Mouse (Mus musculus) embryonic fibroblast, embryonic 13.5 days (primary cell): ENCODE data around the gene Cdk17. TPM values are rescaled to one million over a fixed set of nuclear protein-coding genes. Genes with fewer than 3 reads are reported as not detected.

ENCODE experiments used
- H3K27ac ChIP-seq: 2 replicates; pipeline ENCODE4 v1.5.1; 2012; ENCODE audit warnings: low read length, control low read depth, inconsistent platforms; ENCODE audit not compliant: insufficient read depth
- H3K4me1 ChIP-seq: 2 replicates; pipeline ENCODE4 v1.6.1; 2011; ENCODE audit warnings: low read length; ENCODE audit not compliant: control insufficient read depth, insufficient read depth
- H3K4me3 ChIP-seq: 2 replicates; pipeline ENCODE4 v1.5.1; 2011; ENCODE audit warnings: mild to moderate bottlenecking, control low read depth, low read length; ENCODE audit not compliant: insufficient read depth
- CTCF ChIP-seq: IDR thresholded peaks from 2 replicates; pipeline ENCODE4 v1.5.1; 2011; ENCODE audit warnings: mild to moderate bottlenecking, control low read depth, low read length, moderate library complexity, borderline replicate concordance; ENCODE audit not compliant: insufficient read depth
- POLR2A ChIP-seq: IDR thresholded peaks from 2 replicates; pipeline ENCODE4 v1.6.1; 2011; ENCODE audit warnings: low read depth, mild to moderate bottlenecking, control low read depth, low read length, moderate library complexity
- polyA plus RNA-seq: library from polyadenylated mRNA; stranded (reverse); fragments of >200 nt; gene quantifications from 2 replicates; pipeline ENCODE4 v1.2.4, GENCODE M21; 2011; ENCODE audit warnings: low read depth; ENCODE audit not compliant: missing spikeins, insufficient read length

The Cdk17 gene
- polyA plus RNA-seq, 1 experiment: 35.1 TPM

DNA sequence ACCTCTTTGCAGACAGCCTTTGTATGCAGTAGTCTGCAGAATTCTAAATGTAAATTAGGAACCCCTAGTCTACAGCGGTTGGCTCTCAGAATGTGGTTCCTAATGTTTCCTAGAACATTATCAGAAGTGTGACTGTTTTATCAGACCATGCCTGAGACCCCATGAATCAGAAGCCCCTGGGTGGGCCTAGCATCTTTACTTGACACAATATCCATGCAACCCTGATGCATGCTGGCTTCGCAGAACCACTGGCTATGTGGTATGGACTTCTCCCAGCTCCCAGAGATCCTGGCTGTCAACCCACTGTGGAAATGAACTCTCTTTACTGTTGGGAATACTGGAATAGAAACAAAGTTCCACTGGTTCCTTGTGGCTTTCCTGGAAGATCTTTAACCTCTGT is 92.0 kb downstream of the Cdk17 start:
- no peak overlapping the region for H3K27ac ChIP-seq
- no peak overlapping the region for H3K4me3 ChIP-seq
- TF ChIP-seq CTCF (no peak), POLR2A (no peak)

DNA sequence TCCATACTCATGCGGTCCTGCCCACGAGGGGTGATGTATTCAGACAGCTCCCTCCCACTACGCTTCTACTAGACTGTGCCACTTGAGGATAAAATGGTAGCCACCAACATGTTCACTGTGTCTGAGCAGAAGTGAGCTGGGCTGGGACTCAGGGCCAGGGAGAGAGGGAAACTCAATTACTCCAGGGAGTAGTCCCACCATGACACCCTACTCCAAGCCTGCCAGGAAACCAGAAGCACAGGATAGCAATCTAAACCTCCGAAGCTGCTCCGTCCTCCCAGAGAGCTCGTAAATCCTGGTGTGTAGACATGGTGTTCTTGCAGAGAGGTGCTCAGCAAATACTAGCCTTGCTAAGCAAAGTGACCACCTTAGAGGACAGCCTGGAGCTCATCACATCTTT is 92.5 kb downstream of the Cdk17 start:
- H3K4me1 ChIP-seq: 0 out of 2 replicates have a peak, but pooled peaks cover 3% of the 10 kb centered on the region
- no peak overlapping the region for H3K4me3 ChIP-seq
- no peak for TF ChIP-seq CTCF
- TF ChIP-seq POLR2A: no peak
- no peak overlapping the region for H3K27ac ChIP-seq

More for the DNA sequence above, 92.0 kb downstream of the Cdk17 start:
- H3K4me1 ChIP-seq: 0 out of 2 replicates have a peak, but pooled peaks cover 3% of the 10 kb centered on the region

DNA sequence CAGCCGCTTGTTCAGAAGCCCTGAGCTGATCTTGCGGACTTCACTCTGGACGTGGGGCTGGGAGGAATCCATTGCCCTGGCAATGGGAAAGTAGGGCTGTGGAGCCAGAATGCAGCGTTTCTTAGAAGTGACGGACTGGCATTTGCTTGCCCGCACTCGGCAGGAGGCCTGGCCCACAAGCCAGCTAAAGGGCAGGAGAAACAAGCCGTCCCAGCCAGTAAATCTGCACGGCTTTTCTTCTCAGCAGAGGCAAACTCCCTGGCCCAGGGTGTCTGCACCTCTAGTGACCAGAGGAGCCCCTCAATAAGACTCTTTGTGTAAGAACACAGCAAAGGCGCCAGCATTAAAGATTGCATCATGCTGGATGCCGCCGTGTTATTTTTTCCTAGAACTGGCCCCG is 94.6 kb downstream of the Cdk17 start:
- Histone ChIP-seq H3K4me1 (0 out of 2 replicates have a peak, but pooled peaks cover 3% of the 10 kb centered on the region), H3K4me3 (no peak overlapping the region), H3K27ac (0 out of 2 replicates have a peak overlapping the region, but pooled peaks have one; percentile 44)
- TF ChIP-seq CTCF: no peak
- no peak for TF ChIP-seq POLR2A

DNA sequence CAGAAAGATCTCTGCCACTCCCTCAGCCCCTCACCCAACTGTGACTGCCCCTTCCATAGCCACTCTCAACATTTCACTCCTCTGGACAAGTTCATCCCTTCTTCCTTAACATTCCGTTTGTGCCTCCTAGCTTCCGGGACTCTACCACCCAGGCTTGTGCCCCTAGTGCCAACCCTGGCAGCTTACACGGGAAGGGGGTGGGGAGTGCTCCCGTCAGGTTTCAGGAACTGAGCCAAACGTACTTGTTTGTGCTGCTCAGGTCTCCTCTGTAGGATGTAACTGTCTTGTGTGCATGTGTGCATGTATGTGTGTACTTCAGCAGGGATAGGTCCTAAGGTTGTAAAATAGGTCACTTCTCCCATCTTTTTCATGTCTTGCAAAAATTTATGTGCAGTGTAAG is 99.2 kb downstream of the Cdk17 start:
- no peak overlapping the region for H3K4me3 ChIP-seq
- H3K4me1 ChIP-seq: 0 out of 2 replicates have a peak, but pooled peaks cover 10% of the 10 kb centered on the region
- no peak for TF ChIP-seq CTCF
- TF ChIP-seq POLR2A: no peak
- no peak overlapping the region for H3K27ac ChIP-seq

DNA sequence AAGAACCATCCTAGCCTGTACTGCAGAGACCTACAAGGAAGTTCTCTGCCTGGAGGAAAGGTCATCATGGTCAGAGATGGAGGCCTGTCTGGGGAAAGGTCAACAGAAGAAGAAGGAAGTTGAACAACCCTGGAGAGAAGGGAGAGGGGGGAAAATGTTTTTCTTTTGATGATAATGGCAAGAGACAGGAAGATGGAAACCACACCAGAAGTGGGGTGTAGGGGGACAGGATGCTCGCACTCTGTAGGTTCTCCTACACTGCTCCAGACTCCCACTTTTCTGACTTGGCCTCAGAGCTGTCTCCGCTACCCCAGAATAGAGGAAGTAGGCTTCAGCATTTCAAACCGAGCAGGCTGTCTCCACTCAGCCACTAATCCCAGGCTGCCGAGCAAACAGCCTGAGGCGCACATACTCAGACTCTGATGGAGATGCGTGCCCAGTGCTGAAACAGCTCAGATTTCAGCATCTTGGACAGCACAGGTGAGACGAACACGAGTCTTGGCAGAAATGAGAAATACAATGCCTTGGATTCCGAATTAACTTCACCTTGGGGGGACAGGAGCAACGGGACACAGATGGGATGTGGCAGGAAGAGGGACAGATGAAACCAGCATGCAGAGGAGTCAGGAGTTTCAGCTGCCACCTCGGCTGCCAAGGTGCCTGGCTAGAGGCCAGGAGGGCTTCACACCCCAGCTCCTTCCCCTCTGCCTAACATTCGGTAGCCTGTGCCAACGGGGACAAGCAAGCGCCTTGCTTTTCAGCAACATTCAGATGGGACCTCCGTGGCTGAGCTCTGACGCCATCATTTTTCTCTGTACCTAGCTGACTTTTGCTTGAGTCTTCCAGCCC is 100.7 kb downstream of the Cdk17 start:
- Histone ChIP-seq H3K4me3 (no peak overlapping the region), H3K27ac (no peak overlapping the region), H3K4me1 (0 out of 2 replicates have a peak, but pooled peaks cover 10% of the 10 kb centered on the region)
- TF ChIP-seq CTCF (no peak), POLR2A (no peak)

DNA sequence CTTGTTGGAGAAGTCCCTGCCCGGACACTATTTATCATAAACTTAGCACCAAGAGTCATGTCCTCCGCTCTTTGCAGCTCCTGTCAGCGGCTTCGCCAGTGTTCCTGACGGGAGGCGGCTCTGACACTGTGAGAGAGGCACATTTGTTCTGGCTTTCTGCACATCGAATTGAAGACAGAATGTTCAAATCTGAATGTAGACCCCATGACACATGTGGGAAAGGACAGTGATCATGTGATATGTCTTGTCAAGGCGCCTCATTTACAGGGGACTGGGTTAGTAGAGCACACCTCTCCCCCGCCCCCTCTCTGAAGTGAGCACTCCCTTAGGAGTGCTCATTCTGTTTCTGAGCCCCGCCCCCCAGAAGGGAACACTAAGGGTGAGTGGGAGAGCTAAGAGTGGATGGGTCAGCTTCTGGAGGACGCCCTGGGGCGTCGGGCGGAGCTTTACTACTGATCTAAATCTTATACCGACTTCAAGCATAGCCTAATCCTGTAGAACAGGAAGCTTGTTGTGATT is 101.4 kb downstream of the Cdk17 start:
- no peak for TF ChIP-seq POLR2A
- no peak for TF ChIP-seq CTCF
- 0 out of 2 replicates have a peak, but pooled peaks cover 10% of the 10 kb centered on the region for H3K4me1 ChIP-seq
- no peak overlapping the region for H3K4me3 ChIP-seq
- H3K27ac ChIP-seq: no peak overlapping the region

DNA sequence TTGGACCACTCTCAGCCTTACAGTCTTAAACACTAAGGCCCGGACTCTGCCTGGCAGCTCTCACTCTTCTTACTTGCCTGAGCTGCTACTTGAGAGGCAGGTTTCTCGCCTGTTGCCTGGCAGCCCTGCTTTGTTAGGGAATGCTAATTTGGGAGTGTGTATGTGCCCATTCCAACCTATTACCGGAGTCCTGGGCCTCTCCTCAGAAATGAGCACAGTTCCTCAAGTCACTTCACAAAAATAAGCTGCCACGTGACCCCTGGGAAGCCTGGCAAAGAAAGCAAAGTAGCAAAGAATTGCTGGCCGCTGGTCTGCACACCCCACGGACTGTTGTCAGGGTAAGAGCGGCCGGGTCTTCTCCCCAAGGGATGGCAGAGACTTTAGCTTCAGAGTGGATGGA is 102.8 kb downstream of the Cdk17 start:
- TF ChIP-seq POLR2A: no peak
- Histone ChIP-seq H3K27ac (no peak overlapping the region), H3K4me1 (0 out of 2 replicates have a peak, but pooled peaks cover 10% of the 10 kb centered on the region), H3K4me3 (no peak overlapping the region)

DNA sequence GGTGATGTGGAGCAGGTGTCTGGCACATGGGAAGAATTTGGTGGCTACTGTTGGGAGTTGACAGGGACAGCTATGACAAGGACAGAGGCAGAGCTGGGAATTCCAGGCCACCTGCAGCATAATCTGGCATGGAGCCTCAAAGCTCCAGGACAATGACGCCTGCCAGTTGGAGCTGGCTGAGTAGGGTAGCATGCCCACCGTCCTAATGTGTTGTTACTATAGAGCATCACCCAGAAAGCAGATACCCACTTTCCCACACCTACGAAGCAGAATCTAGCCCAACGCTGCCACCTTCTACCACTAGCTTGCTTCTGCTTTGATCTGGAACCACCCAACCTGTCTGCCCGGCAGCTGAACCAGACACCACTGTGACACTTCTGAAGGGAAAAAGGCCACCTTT is 103.3 kb downstream of the Cdk17 start:
- TF ChIP-seq POLR2A: no peak
- no peak for TF ChIP-seq CTCF
- Histone ChIP-seq H3K4me1 (0 out of 2 replicates have a peak, but pooled peaks cover 10% of the 10 kb centered on the region), H3K27ac (no peak overlapping the region), H3K4me3 (no peak overlapping the region)

DNA sequence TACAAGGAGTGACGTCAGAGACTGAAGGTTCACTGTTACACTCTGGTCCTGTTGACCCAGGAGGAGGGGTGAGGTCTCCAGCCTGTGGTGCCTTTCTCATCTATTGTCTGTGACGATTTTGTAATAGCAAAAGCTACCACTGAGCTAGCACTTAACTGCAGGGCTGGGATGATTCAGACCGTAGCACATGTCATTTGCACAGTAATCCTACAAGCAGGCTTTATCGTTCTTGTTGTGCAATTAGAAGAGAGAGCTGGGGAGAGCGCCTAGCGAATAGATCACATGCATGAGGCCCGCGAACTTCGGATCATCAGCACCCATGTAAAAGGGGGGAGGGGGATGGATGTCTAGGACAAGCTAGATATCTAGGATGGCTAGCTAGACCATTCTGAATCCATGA is 105.2 kb downstream of the Cdk17 start:
- H3K4me1 ChIP-seq: 0 out of 2 replicates have a peak, but pooled peaks cover 10% of the 10 kb centered on the region
- no peak overlapping the region for H3K27ac ChIP-seq
- TF ChIP-seq POLR2A: no peak
- no peak for TF ChIP-seq CTCF
- no peak overlapping the region for H3K4me3 ChIP-seq

DNA sequence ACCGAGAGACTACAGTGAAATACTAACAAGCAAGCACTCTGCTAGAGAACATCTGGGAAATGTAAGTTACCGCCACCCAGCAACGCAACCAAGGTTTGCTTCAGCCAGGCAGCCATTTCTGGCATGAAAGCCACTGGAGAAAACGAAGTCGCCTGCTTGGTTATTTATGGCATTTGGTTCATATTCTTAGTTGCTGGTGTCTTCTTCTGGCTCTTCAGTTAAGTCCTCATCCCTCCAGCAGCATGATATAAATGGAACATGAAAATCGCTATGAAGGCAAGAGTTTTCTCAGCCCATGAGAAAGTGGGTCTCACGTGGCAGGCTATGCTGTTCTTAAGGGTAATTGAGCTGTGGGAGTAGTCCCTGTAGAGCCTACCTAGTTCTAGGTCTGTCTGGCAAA is 105.8 kb downstream of the Cdk17 start:
- 0 out of 2 replicates have a peak, but pooled peaks cover 10% of the 10 kb centered on the region for H3K4me1 ChIP-seq
- TF ChIP-seq CTCF: no peak
- TF ChIP-seq POLR2A: no peak
- H3K27ac ChIP-seq: no peak overlapping the region

More for the DNA sequence above, 105.8 kb downstream of the Cdk17 start:
- no peak overlapping the region for H3K4me3 ChIP-seq
